Mouse (Mus musculus): ENCODE measurements at regions not wholly inside any gene's neighbourhood (a gene's known extent, or its start where the extent isn't known, plus 50 kb on each side); places are given as distances from the start of the nearest gene placed in this dataset.
A peak's percentile ranks its signal among the peaks of the same experiment; 100 is the strongest.

GRCm38 (mm10) chr7:40737496-40737895 lies 160.6 kb upstream of the Vstm2b start:
- Histone ChIP-seq H3K27me3 (ENCODE audit: insufficient read depth, low read length) (no peaks in the 10 kb centered on the region), H3K9ac (no peak overlapping the region), H3K36me3 (ENCODE audit: insufficient read depth) (no peaks in the 10 kb centered on the region), H3K4me1 (ENCODE audit: insufficient read depth) (no peaks in the 10 kb centered on the region), H3K27ac (ENCODE audit: low read depth) (no peak overlapping the region), H3K4me3 (ENCODE audit: low read depth, low read length) (no peak overlapping the region), H3K9me3 (ENCODE audit: low read depth, low read length) (no peaks in the 10 kb centered on the region), H3K4me2 (no peak overlapping the region)
- DNase-seq (no peak), ATAC-seq (ENCODE audit: insufficient read depth) (no peak)
- WGBS, result 66% methylated on average over 7 of the region's 7 CpGs
- TF ChIP-seq CTCF (IDR thresholded peaks at IDR 0.05; ENCODE audit: low read depth), result no peak

GRCm38 (mm10) chr7:40738174-40738573 lies 160.0 kb upstream of the Vstm2b start:
- no peak overlapping the region for H3K4me3 ChIP-seq (ENCODE audit: low read depth, low read length)
- DNase-seq (no peak), ATAC-seq (ENCODE audit: insufficient read depth) (no peak)
- no peak overlapping the region for H3K4me2 ChIP-seq
- no peak for TF ChIP-seq CTCF (IDR thresholded peaks at IDR 0.05; ENCODE audit: low read depth)
- WGBS, result 78% methylated on average over 3 of the region's 3 CpGs
- no peak overlapping the region for H3K9ac ChIP-seq
- no peaks in the 10 kb centered on the region for H3K36me3 ChIP-seq (ENCODE audit: insufficient read depth)
- H3K4me1 ChIP-seq (ENCODE audit: insufficient read depth), result no peaks in the 10 kb centered on the region
- H3K27me3 ChIP-seq (ENCODE audit: insufficient read depth, low read length), result no peaks in the 10 kb centered on the region
- H3K27ac ChIP-seq (ENCODE audit: low read depth), result no peak overlapping the region
- H3K9me3 ChIP-seq (ENCODE audit: low read depth, low read length), result no peaks in the 10 kb centered on the region

GRCm38 (mm10) chr7:40742553-40743151 lies 155.5 kb upstream of the Vstm2b start:
- H3K27me3 ChIP-seq (ENCODE audit: insufficient read depth, low read length), result no peaks in the 10 kb centered on the region
- no peak overlapping the region for H3K4me2 ChIP-seq
- no peaks in the 10 kb centered on the region for H3K4me1 ChIP-seq (ENCODE audit: insufficient read depth)
- no peaks in the 10 kb centered on the region for H3K36me3 ChIP-seq (ENCODE audit: insufficient read depth)
- ATAC-seq (ENCODE audit: insufficient read depth) (no peak), DNase-seq (no peak)
- no peak overlapping the region for H3K27ac ChIP-seq (ENCODE audit: low read depth)
- TF ChIP-seq CTCF (IDR thresholded peaks at IDR 0.05; ENCODE audit: low read depth), result no peak
- no peaks in the 10 kb centered on the region for H3K9me3 ChIP-seq (ENCODE audit: low read depth, low read length)
- no peak overlapping the region for H3K4me3 ChIP-seq (ENCODE audit: low read depth, low read length)
- H3K9ac ChIP-seq, result no peak overlapping the region
- 46% methylated on average over 4 of the region's 4 CpGs for WGBS

DNA sequence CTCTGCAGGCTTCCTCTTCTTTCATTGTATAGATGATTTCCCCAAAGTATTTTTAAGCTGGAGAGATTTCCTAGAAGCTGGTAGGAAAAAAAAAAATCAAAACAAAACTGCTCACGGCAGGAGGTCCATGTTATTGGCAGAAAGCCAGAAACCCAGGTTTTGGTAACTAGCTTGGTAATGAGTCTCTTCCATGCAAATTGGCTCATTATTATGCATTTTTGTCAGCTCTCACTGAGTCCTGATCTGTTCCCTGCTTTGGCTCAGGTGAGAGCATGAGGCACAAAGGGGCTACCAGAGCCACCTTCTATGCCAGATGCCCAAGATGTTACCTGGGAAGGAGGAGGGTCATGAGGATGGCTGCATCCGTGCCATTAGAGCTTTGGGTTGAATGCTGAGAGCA lies 146.3 kb upstream of the Vstm2b start:
- Histone ChIP-seq H3K27me3 (ENCODE audit: insufficient read depth, low read length) (no peaks in the 10 kb centered on the region), H3K27ac (ENCODE audit: low read depth) (no peak overlapping the region), H3K9me3 (ENCODE audit: low read depth, low read length) (no peaks in the 10 kb centered on the region), H3K4me1 (ENCODE audit: insufficient read depth) (no peaks in the 10 kb centered on the region), H3K36me3 (ENCODE audit: insufficient read depth) (no peaks in the 10 kb centered on the region), H3K9ac (no peak overlapping the region), H3K4me3 (ENCODE audit: low read depth, low read length) (no peak overlapping the region), H3K4me2 (no peak overlapping the region)
- no peak for TF ChIP-seq CTCF (IDR thresholded peaks at IDR 0.05; ENCODE audit: low read depth)
- 37% methylated on average over 2 of the region's 2 CpGs for WGBS
- ATAC-seq (ENCODE audit: insufficient read depth) (no peak), DNase-seq (no peak)

DNA sequence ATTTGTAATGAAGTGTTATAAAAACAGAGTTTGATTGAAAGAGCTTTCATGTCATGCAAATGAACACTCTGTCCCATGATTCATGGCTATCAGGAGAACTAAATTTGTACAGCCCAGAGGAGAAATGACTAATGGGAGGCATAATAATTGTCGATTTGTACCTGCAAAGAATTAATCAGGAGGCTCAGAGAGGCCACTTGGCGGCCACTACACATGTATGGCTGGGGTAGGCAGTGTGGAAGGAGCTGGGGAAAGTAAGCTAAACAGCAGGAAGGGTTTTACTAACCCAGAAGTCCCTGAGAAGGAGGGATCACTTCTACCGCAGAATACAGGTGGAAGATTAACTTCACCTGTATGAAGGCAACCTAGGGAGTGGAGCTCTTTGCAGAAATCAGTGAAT lies 145.9 kb upstream of the Vstm2b start:
- no peak overlapping the region for H3K4me3 ChIP-seq (ENCODE audit: low read depth, low read length)
- no peaks in the 10 kb centered on the region for H3K36me3 ChIP-seq (ENCODE audit: insufficient read depth)
- ATAC-seq (ENCODE audit: insufficient read depth) (no peak), DNase-seq (no peak)
- no peaks in the 10 kb centered on the region for H3K9me3 ChIP-seq (ENCODE audit: low read depth, low read length)
- no peak for TF ChIP-seq CTCF (IDR thresholded peaks at IDR 0.05; ENCODE audit: low read depth)
- no peak overlapping the region for H3K27ac ChIP-seq (ENCODE audit: low read depth)
- no peaks in the 10 kb centered on the region for H3K27me3 ChIP-seq (ENCODE audit: insufficient read depth, low read length)
- no peak overlapping the region for H3K9ac ChIP-seq
- WGBS, result 50% methylated on average over 3 of the region's 3 CpGs
- no peaks in the 10 kb centered on the region for H3K4me1 ChIP-seq (ENCODE audit: insufficient read depth)
- no peak overlapping the region for H3K4me2 ChIP-seq

DNA sequence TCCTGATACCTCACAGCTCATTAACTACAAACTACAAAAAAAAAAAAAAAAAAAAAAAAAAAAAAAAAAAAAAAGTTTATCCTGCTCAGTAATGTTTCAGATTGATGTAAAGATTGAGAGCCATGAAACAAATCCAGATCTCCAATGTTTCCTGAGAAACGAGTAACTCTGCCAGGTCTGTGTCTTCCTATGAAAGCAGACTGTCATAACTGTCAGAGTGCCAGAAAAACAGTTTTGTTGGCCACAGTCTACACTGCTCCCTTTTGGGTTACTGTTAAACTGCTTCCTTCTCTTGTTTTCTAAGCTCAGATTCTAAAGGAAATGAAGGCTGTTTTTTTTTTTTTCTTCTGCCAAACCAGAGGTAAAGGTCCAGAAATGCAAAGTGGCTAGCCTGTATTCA lies 144.6 kb upstream of the Vstm2b start:
- ATAC-seq (ENCODE audit: insufficient read depth) (no peak), DNase-seq (no peak)
- Histone ChIP-seq H3K4me3 (ENCODE audit: low read depth, low read length) (no peak overlapping the region), H3K4me2 (no peak overlapping the region), H3K9ac (no peak overlapping the region), H3K27ac (ENCODE audit: low read depth) (no peak overlapping the region), H3K27me3 (ENCODE audit: insufficient read depth, low read length) (no peaks in the 10 kb centered on the region), H3K36me3 (ENCODE audit: insufficient read depth) (no peaks in the 10 kb centered on the region), H3K9me3 (ENCODE audit: low read depth, low read length) (no peaks in the 10 kb centered on the region), H3K4me1 (ENCODE audit: insufficient read depth) (no peaks in the 10 kb centered on the region)
- WGBS, result 67% methylated on average over 1 of the region's 1 CpGs
- no peak for TF ChIP-seq CTCF (IDR thresholded peaks at IDR 0.05; ENCODE audit: low read depth)

DNA sequence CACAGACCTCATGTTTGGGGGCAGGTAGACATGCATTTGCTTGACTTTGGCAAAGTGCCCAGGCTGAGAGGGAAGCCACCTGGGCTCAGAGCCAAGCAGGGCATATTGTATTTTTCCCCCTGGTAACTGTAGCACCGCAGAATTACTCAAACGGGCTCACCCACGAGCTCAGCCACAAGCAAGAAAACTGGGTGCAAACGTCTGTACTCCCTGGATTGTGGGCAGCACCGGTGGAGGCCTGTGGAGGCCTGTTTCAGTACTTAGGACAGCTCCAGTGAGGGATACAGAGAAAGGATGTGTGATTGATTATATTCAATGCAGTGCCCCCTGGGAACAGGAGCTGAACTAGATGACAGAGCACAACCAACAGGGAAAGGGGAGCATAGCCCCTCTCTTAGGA lies 135.6 kb upstream of the Vstm2b start:
- Histone ChIP-seq H3K36me3 (ENCODE audit: insufficient read depth) (no peaks in the 10 kb centered on the region), H3K27me3 (ENCODE audit: insufficient read depth, low read length) (no peaks in the 10 kb centered on the region), H3K4me1 (ENCODE audit: insufficient read depth) (no peaks in the 10 kb centered on the region), H3K4me3 (ENCODE audit: low read depth, low read length) (no peak overlapping the region), H3K27ac (ENCODE audit: low read depth) (no peak overlapping the region), H3K9ac (no peak overlapping the region), H3K9me3 (ENCODE audit: low read depth, low read length) (no peaks in the 10 kb centered on the region), H3K4me2 (no peak overlapping the region)
- WGBS, result 10% methylated on average over 5 of the region's 5 CpGs
- peak; percentile 50 for DNase-seq
- ATAC-seq (ENCODE audit: insufficient read depth), result no peak
- TF ChIP-seq CTCF (IDR thresholded peaks at IDR 0.05; ENCODE audit: low read depth), result no peak

GRCm38 (mm10) chr7:40766142-40766541 lies 132.0 kb upstream of the Vstm2b start:
- ATAC-seq (ENCODE audit: insufficient read depth) (no peak), DNase-seq (no peak)
- Histone ChIP-seq H3K4me2 (no peak overlapping the region), H3K9ac (no peak overlapping the region), H3K4me3 (ENCODE audit: low read depth, low read length) (no peak overlapping the region), H3K4me1 (ENCODE audit: insufficient read depth) (no peaks in the 10 kb centered on the region), H3K9me3 (ENCODE audit: low read depth, low read length) (no peaks in the 10 kb centered on the region), H3K27ac (ENCODE audit: low read depth) (no peak overlapping the region), H3K27me3 (ENCODE audit: insufficient read depth, low read length) (no peaks in the 10 kb centered on the region), H3K36me3 (ENCODE audit: insufficient read depth) (no peaks in the 10 kb centered on the region)
- TF ChIP-seq CTCF (IDR thresholded peaks at IDR 0.05; ENCODE audit: low read depth), result no peak
- 51% methylated on average over 3 of the region's 3 CpGs for WGBS

Measured in lung, embryonic 14.5 days (tissue).